Mouse (Mus musculus) testis, adult 2 months (tissue): Measurements from ENCODE around the gene Alkbh2.

ENCODE experiments used
- CTCF ChIP-seq: fragments of 200-500 bp; IDR thresholded peaks from 2 replicates; pipeline ENCODE4 v1.5.1; 2012; ENCODE audit warnings: low read depth, mild to moderate bottlenecking, inconsistent platforms, low read length, moderate library complexity; ENCODE audit not compliant: control insufficient read depth, insufficient read depth, insufficient replicate concordance
- POLR2A ChIP-seq: fragments of 200-500 bp; IDR thresholded peaks from 2 replicates; pipeline ENCODE4 v1.6.1; 2012; ENCODE audit warnings: low read depth, mild to moderate bottlenecking, inconsistent platforms, low read length, moderate library complexity; ENCODE audit not compliant: control insufficient read depth

- TF ChIP-seq POLR2A = peak; percentile 43; the same call in 1 of the 2 replicates
- no peak; the same call in 1 of the 2 replicates for TF ChIP-seq CTCF
Measured at GRCm38 (mm10) chr5:114099709-114100389, 28.2 kb downstream of the Alkbh2 start.
